Mouse (Mus musculus): ENCODE data around the gene Dgkh. TPM values are rescaled to one million over a fixed set of nuclear protein-coding genes. Genes with fewer than 3 reads are reported as not detected.
A peak's percentile ranks its signal among the peaks of the same experiment; 100 is the strongest.
"Not testable (repeated sequence)": the region's sequence is repeated elsewhere in the genome, so short reads cannot be mapped to it uniquely, and the experiment has no call there.

Dgkh gene
- total RNA-seq, 1 experiment, result 8.2 TPM

DNA sequence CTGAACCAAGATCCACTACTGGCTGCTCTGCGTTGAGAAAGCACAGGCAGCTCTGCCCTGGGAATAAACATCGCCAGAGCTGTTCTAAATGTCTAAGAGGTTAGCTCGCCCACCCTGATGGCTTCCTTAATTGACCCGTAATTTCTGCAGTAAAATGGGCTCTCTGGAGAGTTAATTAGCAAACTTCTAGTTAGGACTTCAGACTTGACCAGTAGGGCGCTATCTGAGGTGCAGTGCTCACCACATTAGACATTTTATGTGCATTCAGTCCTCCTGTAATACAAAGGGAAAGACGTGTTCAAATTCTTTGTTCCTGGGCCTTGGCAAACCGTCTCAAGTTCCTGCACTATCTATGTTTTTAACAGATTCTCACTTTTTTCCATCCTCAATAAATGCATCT, 169.4 kb downstream of the Dgkh start:
- Histone ChIP-seq H3K4me3 (ENCODE audit: insufficient read depth in 1 of 2, low read depth in 1 of 2, low read length in 2 of 2, poor library complexity in 1 of 2, severe bottlenecking in 1 of 2) (no peak overlapping the region), H3K36me3 (ENCODE audit: control insufficient read depth, insufficient read depth, low read length, poor library complexity, severe bottlenecking) (peaks cover 5% of the 10 kb centered on the region; the same call in 1 of the 2 replicates), H3K9me3 (ENCODE audit: control insufficient read depth, insufficient read depth, low read depth, low read length) (no peaks in the 10 kb centered on the region), H3K27ac (ENCODE audit: insufficient read depth, low read depth, low read length, poor library complexity, severe bottlenecking) (no peak overlapping the region), H3K4me1 (ENCODE audit: control insufficient read depth in 2 of 2, insufficient read depth in 2 of 2, low read length in 2 of 2, poor library complexity in 1 of 2) (no peaks in the 10 kb centered on the region), H3K9ac (ENCODE audit: insufficient read depth, low read depth, low read length, poor library complexity, severe bottlenecking) (no peak overlapping the region)
- in situ Hi-C loops (cut with MboI; ENCODE audit: low sequenced_read_pairs in 2 of 2, unreplicated experiment in 2 of 2), result no loop called here
- DNase-seq (ENCODE audit: low read depth, low spot score), result no peak
- TF ChIP-seq CHD2 (IDR thresholded peaks at IDR 0.05; ENCODE audit: low read depth, low read length) (no peak), ZC3H11A (IDR thresholded peaks at IDR 0.05; ENCODE audit: borderline replicate concordance, low read depth, low read length) (no peak), HCFC1 (IDR thresholded peaks at IDR 0.05; ENCODE audit: borderline replicate concordance, insufficient read depth, low read length) (no peak)

DNA sequence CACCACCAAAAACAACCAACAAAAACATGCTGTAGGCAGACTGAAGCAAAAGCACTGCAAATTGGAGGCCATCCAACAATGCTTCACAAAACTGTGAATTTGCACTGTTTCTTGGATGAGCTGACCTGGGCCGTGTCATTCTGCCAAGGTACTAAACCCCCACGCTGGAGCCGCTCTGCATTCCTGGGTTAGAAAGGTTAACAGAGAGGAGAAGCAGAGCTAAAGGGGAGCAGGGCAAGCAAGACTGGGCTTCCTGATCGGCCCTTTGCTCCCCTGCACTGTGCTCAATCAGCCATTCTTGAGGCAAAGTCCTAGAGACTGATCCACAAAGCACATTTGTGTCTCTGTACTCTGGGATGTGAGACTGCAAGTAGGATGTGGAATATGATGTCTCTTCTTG, 170.5 kb downstream of the Dgkh start:
- Histone ChIP-seq H3K4me1 (ENCODE audit: control insufficient read depth in 2 of 2, insufficient read depth in 2 of 2, low read length in 2 of 2, poor library complexity in 1 of 2) (no peaks in the 10 kb centered on the region), H3K9me3 (ENCODE audit: control insufficient read depth, insufficient read depth, low read depth, low read length) (no peaks in the 10 kb centered on the region), H3K4me3 (ENCODE audit: insufficient read depth in 1 of 2, low read depth in 1 of 2, low read length in 2 of 2, poor library complexity in 1 of 2, severe bottlenecking in 1 of 2) (no peak overlapping the region), H3K36me3 (ENCODE audit: control insufficient read depth, insufficient read depth, low read length, poor library complexity, severe bottlenecking) (no peaks in the 10 kb centered on the region; the same call in 1 of the 2 replicates), H3K27ac (ENCODE audit: insufficient read depth, low read depth, low read length, poor library complexity, severe bottlenecking) (no peak overlapping the region), H3K9ac (ENCODE audit: insufficient read depth, low read depth, low read length, poor library complexity, severe bottlenecking) (no peak overlapping the region)
- in situ Hi-C loops (cut with MboI; ENCODE audit: low sequenced_read_pairs in 2 of 2, unreplicated experiment in 2 of 2), result no loop called here
- DNase-seq (ENCODE audit: low read depth, low spot score), result no peak
- TF ChIP-seq ZNF384 (IDR thresholded peaks at IDR 0.05; ENCODE audit: low read depth, low read length) (no peak), ZC3H11A (IDR thresholded peaks at IDR 0.05; ENCODE audit: borderline replicate concordance, low read depth, low read length) (no peak), CHD2 (IDR thresholded peaks at IDR 0.05; ENCODE audit: low read depth, low read length) (no peak), HCFC1 (IDR thresholded peaks at IDR 0.05; ENCODE audit: borderline replicate concordance, insufficient read depth, low read length) (no peak), MAFK (IDR thresholded peaks at IDR 0.05; ENCODE audit: insufficient read depth, low read depth, low read length) (no peak)

DNA sequence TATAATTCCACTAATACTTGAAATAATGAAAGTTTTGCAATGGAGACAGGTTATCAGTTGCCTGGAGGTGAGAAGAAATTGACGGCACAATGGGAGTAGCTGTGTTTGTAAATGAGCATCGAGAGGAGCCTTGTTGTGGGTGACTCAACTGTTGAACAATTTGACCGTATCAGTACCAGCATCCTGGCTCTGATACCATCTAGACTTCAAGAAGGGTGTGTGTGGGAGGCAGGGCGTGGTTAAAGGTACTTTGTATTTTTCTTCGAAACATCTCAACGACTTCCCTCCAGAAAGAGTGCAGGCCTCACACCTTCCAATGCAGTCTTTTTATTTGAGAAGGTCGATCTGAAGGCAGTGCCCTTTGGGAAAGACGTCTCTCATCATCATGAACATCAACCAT, 173.5 kb downstream of the Dgkh start:
- Histone ChIP-seq H3K4me3 (ENCODE audit: insufficient read depth in 1 of 2, low read depth in 1 of 2, low read length in 2 of 2, poor library complexity in 1 of 2, severe bottlenecking in 1 of 2) (no peak overlapping the region), H3K4me1 (ENCODE audit: control insufficient read depth in 2 of 2, insufficient read depth in 2 of 2, low read length in 2 of 2, poor library complexity in 1 of 2) (no peaks in the 10 kb centered on the region), H3K36me3 (ENCODE audit: control insufficient read depth, insufficient read depth, low read length, poor library complexity, severe bottlenecking) (no peaks in the 10 kb centered on the region), H3K9me3 (ENCODE audit: control insufficient read depth, insufficient read depth, low read depth, low read length) (no peaks in the 10 kb centered on the region), H3K27ac (ENCODE audit: insufficient read depth, low read depth, low read length, poor library complexity, severe bottlenecking) (no peak overlapping the region), H3K9ac (ENCODE audit: insufficient read depth, low read depth, low read length, poor library complexity, severe bottlenecking) (no peak overlapping the region)
- in situ Hi-C loops (cut with MboI; ENCODE audit: low sequenced_read_pairs in 2 of 2, unreplicated experiment in 2 of 2), result no loop called here
- no peak for DNase-seq (ENCODE audit: low read depth, low spot score)
- no peak for TF ChIP-seq ZNF384 (IDR thresholded peaks at IDR 0.05; ENCODE audit: low read depth, low read length)
- no peak for TF ChIP-seq MAFK (IDR thresholded peaks at IDR 0.05; ENCODE audit: insufficient read depth, low read depth, low read length)
- no peak for TF ChIP-seq HCFC1 (IDR thresholded peaks at IDR 0.05; ENCODE audit: borderline replicate concordance, insufficient read depth, low read length)
- no peak for TF ChIP-seq ZC3H11A (IDR thresholded peaks at IDR 0.05; ENCODE audit: borderline replicate concordance, low read depth, low read length)
- TF ChIP-seq CHD2 (IDR thresholded peaks at IDR 0.05; ENCODE audit: low read depth, low read length), result no peak

DNA sequence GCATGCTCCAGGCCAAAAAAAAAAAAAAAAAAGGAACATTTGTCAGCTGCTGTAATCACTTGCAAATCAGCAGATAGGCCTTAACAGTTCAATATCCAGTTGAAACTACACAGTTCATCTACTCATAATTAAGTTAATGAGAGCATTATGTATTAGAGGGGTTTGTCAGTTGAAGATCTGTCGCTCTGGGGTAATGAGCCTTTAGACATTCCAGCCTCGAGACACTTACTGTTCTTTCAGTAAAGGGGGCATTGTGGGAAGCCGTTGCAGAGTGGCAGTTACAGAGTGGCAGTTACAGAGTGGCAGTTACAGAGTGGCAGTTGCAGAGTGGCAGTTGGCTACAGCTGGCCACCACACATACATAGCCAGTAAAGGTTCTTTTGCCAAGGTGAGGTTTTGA, 177.7 kb downstream of the Dgkh start:
- in situ Hi-C loops (cut with MboI; ENCODE audit: low sequenced_read_pairs in 2 of 2, unreplicated experiment in 2 of 2); H3K4me1 ChIP-seq (ENCODE audit: control insufficient read depth in 2 of 2, insufficient read depth in 2 of 2, low read length in 2 of 2, poor library complexity in 1 of 2); H3K36me3 ChIP-seq (ENCODE audit: control insufficient read depth, insufficient read depth, low read length, poor library complexity, severe bottlenecking); H3K9me3 ChIP-seq (ENCODE audit: control insufficient read depth, insufficient read depth, low read depth, low read length); DNase-seq (ENCODE audit: low read depth, low spot score); H3K27ac ChIP-seq (ENCODE audit: insufficient read depth, low read depth, low read length, poor library complexity, severe bottlenecking); H3K9ac ChIP-seq (ENCODE audit: insufficient read depth, low read depth, low read length, poor library complexity, severe bottlenecking); H3K4me3 ChIP-seq (ENCODE audit: insufficient read depth in 1 of 2, low read depth in 1 of 2, low read length in 2 of 2, poor library complexity in 1 of 2, severe bottlenecking in 1 of 2): not testable (repeated sequence)

DNA sequence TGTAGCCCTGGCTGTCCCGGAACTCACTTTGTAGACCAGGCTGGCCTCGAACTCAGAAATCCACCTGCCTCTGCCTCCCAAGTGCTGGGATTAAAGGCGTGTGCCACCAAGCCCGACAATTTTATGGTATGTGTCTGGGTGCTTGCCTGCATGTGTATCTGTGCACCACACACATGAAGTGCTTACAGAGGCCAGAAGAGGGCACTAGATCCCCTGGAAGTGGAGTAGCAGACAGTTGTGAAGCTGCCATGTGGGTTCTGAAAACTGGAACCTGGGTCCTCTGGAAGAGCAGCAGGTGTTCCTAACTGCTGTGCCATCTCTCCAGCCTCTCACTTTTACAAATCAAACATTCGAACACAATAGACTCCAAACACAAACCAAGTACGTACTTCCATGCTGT, 178.9 kb downstream of the Dgkh start:
- H3K9ac ChIP-seq (ENCODE audit: insufficient read depth, low read depth, low read length, poor library complexity, severe bottlenecking), result no peak overlapping the region
- TF ChIP-seq MAFK (IDR thresholded peaks at IDR 0.05; ENCODE audit: insufficient read depth, low read depth, low read length) (no peak), ZC3H11A (IDR thresholded peaks at IDR 0.05; ENCODE audit: borderline replicate concordance, low read depth, low read length) (peak; percentile 39; the same call in 1 of the 2 replicates), HCFC1 (IDR thresholded peaks at IDR 0.05; ENCODE audit: borderline replicate concordance, insufficient read depth, low read length) (no peak)
- no peak overlapping the region for H3K4me3 ChIP-seq (ENCODE audit: insufficient read depth in 1 of 2, low read depth in 1 of 2, low read length in 2 of 2, poor library complexity in 1 of 2, severe bottlenecking in 1 of 2)
- no peak overlapping the region for H3K27ac ChIP-seq (ENCODE audit: insufficient read depth, low read depth, low read length, poor library complexity, severe bottlenecking)
- no peaks in the 10 kb centered on the region for H3K9me3 ChIP-seq (ENCODE audit: control insufficient read depth, insufficient read depth, low read depth, low read length)
- in situ Hi-C loops (cut with MboI; ENCODE audit: low sequenced_read_pairs in 2 of 2, unreplicated experiment in 2 of 2), result no loop called here
- peak; percentile 38 for DNase-seq (ENCODE audit: low read depth, low spot score)
- no peaks in the 10 kb centered on the region for H3K4me1 ChIP-seq (ENCODE audit: control insufficient read depth in 2 of 2, insufficient read depth in 2 of 2, low read length in 2 of 2, poor library complexity in 1 of 2)
- no peaks in the 10 kb centered on the region for H3K36me3 ChIP-seq (ENCODE audit: control insufficient read depth, insufficient read depth, low read length, poor library complexity, severe bottlenecking)

All from ES-E14 (cell line).